Mouse (Mus musculus): ENCODE measurements at regions not wholly inside any gene's neighbourhood (a gene's known extent, or its start where the extent isn't known, plus 50 kb on each side); places are given as distances from the start of the nearest gene placed in this dataset.

DNA sequence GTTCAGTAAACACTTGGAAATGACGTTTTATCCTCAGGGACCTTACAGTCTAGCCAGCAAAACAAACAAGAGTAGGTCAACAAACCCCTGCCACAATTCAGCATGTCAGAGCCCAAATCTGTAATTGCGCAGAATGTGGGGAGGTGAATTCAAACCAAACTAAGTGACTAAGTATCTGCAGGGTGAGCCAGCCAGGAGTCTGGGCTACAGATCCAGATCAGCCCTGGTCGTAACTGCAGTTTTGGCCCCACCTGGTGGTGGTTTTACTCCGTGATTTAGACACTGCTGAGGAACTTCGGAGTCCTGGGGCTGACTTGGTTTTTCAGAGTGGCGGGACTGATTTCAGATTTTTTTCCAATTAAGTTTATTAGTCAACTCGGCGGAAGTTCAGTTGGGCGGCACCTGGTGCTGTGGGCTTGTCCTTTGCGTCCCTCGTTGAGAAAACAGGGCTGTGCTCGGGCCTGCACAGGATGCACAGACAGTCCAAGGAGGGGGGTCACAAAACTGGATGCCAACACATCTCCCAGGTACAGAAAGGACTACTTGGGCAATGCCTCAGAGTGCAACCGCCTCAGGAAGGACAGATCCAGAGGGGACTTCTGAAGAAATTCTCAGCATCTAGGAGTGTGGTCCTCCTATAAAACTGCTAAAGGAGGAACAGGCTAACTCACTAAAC lies 107.6 kb upstream of the 1700066M21Rik start:
- DNase-seq (ENCODE audit: low spot score in 2 of 2) = no peak

DNA sequence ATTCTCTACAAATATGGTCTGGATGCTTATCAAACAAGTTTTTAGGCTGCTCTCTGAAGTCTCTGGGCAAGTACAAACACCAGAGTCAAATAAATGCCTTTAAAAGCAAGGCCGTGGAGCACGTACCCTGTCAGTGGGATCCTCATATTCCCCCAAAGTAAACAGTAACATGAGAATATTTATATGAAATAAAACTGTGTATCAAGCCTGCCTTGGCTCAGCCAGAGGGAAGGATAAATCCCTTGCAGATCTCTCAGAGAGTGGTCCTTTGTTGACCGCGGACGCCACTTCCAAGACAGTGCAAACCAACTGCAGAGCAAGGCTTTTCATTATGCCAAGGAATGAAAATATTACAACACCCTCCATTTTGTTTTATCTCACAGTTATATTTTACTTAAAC lies 104.8 kb upstream of the 1700066M21Rik start:
- no peak for DNase-seq (ENCODE audit: low spot score in 2 of 2)

DNA sequence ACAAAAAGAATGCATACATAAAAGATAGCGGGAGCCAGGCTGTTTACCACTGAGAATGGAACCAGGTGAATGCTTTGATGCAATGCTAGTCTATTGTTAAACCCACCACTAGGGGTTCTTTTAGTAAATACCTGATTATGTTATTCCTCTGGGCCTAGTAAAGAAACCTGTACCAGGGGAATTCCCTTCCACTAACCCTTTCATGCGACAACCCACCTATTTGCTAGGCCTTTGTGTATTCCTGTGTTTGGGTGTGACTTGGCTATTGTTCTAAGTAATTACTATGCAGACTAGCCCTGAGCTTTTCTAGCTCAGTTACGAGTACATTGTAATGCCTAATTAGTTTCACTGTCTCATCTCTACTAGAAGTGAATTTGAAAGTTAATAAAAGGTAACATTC lies 95.9 kb upstream of the 1700066M21Rik start:
- DNase-seq (ENCODE audit: low spot score in 2 of 2) = no peak

DNA sequence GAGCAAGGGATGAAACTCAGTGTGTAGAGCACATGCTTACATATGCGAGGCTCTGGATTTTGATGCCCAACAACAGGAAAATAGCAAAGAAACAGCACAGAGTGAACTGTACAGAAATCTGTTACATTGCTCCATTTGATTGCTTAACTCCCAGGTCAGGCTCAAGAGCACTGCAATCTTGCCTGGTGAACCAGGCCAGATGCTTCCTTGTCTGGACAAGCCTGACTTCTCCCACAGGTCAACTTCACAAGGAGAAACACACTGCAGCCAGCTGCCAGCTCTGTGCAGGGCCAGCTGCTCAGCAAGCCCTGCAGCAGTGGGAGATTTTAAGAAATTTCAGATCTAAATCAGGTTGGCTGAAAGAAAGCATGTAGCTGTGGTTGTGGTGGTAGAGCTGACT lies 81.2 kb upstream of the 1700066M21Rik start:
- no peak for DNase-seq (ENCODE audit: low spot score in 2 of 2)

DNA sequence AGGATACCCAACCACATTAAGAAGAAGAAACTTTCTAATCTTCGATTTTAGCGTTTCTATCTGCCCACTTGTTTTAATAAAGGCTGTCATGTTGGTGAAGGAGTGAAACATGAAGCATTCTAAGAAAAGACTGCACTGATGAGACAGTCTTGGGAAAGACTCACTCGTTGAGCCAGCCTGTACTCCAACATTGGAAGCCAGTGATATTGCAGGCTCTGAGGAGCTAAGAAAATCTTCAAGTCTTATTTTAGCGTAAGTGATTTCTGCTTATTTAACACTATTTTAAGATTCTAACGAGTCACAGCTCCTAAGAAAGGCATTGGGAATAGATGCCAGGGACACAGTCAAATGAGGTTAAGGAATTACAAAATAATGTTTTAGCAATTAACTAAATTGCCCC lies 78.9 kb upstream of the 1700066M21Rik start:
- DNase-seq (ENCODE audit: low spot score in 2 of 2) = no peak

DNA sequence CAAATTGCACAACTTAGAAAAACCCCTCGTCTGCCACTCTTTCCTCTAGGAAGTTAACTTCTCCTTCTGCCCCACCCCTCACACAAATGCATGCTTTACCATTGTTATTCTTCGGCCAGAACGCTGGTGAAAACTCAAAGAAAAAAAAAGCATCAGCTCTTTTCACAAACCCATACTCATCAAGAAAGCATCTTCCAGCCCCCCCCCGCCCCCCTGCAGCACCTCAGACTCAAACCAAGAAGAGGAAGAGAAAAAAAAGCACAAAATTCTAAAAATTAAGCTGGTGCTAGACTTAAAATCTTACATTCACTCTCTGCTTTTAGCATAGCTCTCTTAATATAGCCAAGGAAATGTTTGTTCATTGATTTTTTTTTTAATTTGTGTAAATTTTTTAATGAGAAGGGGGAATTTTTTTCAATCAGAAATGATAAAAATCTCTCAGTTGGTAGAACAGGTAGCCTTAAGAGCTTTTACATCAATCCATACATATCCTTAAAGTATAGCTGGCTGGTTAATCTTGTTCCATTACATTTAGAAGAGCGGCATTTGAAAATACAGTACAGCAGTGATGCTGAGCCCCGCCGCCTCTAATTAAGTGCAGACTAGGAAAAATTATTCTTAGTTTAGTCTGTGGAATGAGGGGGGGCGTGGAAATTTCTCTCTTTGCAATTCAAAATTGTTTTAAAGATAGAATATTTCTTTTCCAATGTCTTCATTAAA lies 76.0 kb upstream of the 1700066M21Rik start:
- no peak for DNase-seq (ENCODE audit: low spot score in 2 of 2)

DNA sequence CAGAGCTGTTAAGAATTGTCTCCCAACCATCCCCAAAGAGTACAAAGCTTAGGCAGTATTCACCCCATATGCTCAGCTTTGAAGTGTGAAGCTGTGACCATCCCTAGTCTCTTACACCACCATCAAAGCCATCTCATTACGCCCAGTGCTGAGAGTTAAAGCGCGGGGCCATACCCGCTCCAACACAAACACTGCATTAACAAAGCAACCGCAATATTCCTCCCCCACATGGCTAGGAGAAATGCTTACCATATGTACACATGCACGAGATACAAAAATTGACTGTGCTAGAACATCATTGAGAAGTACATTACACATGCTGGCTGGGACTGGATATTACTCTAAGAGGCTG lies 75.5 kb upstream of the 1700066M21Rik start:
- no peak for DNase-seq (ENCODE audit: low spot score in 2 of 2)

DNA sequence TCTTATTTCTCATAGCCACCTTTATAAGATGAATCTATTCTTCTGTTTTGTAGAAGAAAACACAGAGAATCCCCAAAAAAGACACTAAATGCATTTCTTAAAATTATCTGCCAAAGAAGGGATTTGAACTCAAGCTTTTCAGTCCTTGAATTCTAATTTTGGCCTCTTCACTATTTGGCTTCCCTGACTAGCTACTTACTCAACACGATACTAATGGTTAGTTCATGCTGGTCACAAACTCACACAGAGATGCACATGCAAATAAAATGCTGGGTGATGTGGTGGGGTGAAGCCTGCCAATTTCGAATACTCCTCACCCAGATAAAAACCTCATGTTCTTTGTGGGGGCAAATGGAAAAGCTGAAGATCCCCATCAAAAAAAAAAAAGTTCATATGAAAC lies 72.7 kb upstream of the 1700066M21Rik start:
- no peak for DNase-seq (ENCODE audit: low spot score in 2 of 2)

DNA sequence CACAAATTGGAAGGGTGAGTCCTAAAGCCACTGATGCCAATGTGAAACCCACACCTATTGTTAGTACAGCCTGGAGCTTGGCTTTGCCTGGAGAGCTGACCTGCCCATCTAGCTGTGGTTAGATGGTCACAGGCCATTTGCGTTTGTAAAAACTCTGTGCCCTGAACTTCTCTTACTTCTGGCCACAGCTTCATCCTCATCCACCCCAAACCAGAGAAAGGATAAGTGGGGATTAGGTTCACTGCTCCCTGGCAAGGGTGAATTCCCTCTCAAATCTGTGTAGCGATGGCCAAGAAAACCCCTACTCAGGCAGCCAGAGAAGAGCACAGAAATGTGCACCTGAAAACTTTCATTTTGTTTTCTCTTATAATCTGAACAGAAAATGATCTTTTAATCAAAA lies 54.9 kb upstream of the 1700066M21Rik start:
- DNase-seq (ENCODE audit: low spot score in 2 of 2) = no peak

DNA sequence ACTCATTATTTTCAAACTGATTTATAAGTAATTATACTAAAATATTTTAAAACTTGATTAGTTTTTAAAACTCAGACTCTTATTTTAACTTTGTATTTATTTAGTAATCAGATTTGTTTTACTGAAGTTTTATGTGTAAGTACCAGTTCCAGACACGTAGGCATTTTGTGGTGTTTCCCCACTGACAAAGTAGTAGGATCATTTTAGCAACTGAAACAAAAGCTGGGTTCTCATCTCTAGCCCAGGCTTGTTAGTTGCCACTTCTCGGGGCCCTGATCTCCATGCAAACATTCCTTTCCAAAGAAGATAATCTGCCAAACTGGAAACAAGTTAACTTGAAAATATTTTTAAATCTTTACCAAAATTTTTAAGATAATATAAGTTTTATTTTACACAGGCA lies 54.3 kb upstream of the 1700066M21Rik start:
- no peak for DNase-seq (ENCODE audit: low spot score in 2 of 2)

DNA sequence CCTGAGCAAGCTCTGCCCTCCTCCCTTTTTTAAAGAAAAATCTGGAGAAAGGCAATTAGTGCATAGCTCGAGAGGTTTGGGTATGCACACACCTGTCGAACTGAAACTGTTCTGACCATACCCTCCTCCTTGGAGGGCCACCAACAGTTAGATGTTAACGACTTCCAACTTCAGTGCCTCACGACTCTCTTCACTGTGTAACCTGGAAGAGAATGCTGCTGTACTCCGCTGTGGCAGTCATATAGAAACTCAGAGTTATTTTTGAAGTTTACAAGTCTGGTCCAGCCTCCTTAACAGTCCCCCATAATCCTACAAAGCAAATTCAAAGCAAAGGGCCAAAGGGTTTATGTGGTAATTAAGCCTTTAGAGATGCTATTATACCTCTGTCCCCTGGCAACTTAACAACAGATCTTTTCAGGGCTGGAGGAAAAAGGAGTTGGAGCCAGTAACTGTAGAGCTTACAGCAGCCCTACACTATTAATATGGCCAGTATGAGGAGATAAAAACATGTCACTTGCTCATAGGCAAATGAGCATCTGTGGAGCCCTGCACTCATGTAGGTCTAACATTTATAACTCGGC lies 51.7 kb upstream of the 1700066M21Rik start:
- no peak for DNase-seq (ENCODE audit: low spot score in 2 of 2)
